Mouse (Mus musculus): ENCODE data around the gene Rpl37a.

DNA sequence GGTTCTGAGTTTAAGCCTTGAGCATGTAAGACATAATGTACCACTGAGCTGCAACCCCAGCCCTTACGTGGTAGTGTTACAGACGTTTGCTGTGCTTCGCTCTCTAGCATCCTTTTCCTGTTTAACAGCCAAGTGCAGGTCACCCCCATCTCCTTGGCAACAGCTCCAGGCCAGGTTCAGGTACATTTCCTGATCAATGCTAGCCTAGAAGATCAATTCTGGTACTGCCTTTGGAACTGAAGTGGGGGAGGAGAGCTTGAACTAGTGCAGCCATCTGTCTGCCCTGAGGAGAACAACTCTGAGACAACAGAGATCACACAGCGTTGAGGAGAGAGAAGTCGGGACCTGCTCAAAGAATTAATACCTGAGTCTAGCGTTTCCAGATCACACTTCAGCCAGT lies 48.7 kb downstream of the Rpl37a start:
- TF ChIP-seq CTCF (IDR thresholded peaks at IDR 0.05; ENCODE audit: insufficient read depth, low read depth, low read length) (no peak), POLR2A (IDR thresholded peaks at IDR 0.05; ENCODE audit: insufficient read depth, low read depth, low read length) (no peak)
